Mouse (Mus musculus): ENCODE data around the gene Lypd3.

DNA sequence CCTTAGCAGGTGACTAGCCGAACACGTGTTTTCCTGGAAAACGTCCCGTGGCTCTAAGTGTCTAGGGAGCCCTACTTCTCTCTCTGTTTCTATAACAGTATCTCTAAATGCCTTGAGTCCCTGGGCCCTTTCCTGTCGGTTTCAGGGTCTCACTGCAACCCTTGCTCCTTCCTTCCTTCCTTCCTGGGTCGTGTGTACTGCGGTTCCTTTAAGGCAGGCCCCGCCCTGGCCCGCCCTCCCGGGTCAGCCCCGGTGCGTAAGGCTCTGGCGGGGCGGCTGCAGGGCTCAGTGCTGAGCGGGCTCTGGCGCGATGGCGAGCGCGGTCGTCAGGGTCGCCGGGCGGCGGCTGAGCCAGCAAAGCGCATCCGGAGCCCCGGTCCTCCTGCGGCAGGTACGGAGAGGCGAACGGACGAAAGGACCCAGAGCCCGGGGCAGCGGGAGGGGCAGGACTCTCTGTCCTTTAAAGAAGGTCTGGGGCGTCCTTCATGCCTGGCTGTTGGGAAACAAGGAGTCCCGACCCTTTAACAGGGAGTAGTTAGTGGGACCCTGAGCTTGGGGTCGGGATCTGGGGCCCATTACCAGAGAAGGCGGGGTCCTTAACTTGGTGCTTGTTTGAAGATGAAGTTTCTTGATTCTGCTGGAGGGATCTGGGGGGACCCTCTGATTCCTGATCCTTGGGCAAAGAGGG lies 42.6 kb upstream of the Lypd3 start:
- TF ChIP-seq HCFC1 (IDR thresholded peaks at IDR 0.05; ENCODE audit: borderline replicate concordance, insufficient read depth, low read length) (no peak), ZNF384 (IDR thresholded peaks at IDR 0.05; ENCODE audit: low read depth, low read length) (no peak), MAFK (IDR thresholded peaks at IDR 0.05; ENCODE audit: insufficient read depth, low read depth, low read length) (no peak), ZC3H11A (IDR thresholded peaks at IDR 0.05; ENCODE audit: borderline replicate concordance, low read depth, low read length) (no peak), CHD2 (IDR thresholded peaks at IDR 0.05; ENCODE audit: low read depth, low read length) (no peak)

Data from ES-E14 (cell line).